Mouse (Mus musculus) neural tube, embryonic 14.5 days (tissue): Measurements from ENCODE around the gene Cygb. TPM values are rescaled to one million over a fixed set of nuclear protein-coding genes. Genes with fewer than 3 reads are reported as not detected.
A peak's percentile ranks its signal among the peaks of the same experiment; 100 is the strongest.

Experiments
- ATAC-seq: fragments of 200-750 bp; cut with Nextera tagmentation; 2 replicates; pipeline ENCODE4 v1.8.0; 2017; ENCODE audit warnings: low read depth, mild to moderate bottlenecking, moderate TSS enrichment, moderate library complexity
- H3K27ac ChIP-seq: fragments of 300-500 bp; sonication (generic); 2 replicates; pipeline ENCODE4 v1.5.1; 2014; ENCODE audit warnings: low read depth, mild to moderate bottlenecking, control low read depth, low read length, moderate library complexity, mixed read lengths
- H3K27me3 ChIP-seq: fragments of 300-500 bp; sonication (generic); 2 replicates; pipeline ENCODE4 v1.6.1; 2014; ENCODE audit warnings: low read length; ENCODE audit not compliant: control insufficient read depth, insufficient read depth
- H3K36me3 ChIP-seq: fragments of 300-500 bp; sonication (generic); 2 replicates; pipeline ENCODE4 v1.6.1; 2014; ENCODE audit warnings: low read length, mixed read lengths; ENCODE audit not compliant: control insufficient read depth, insufficient read depth
- H3K4me1 ChIP-seq: fragments of 300-500 bp; sonication (generic); 2 replicates; pipeline ENCODE4 v1.6.1; 2014; ENCODE audit warnings: low read length; ENCODE audit not compliant: control insufficient read depth, insufficient read depth
- H3K4me2 ChIP-seq: fragments of 300-500 bp; sonication (generic); 2 replicates; pipeline ENCODE4 v1.6.1; 2014; ENCODE audit warnings: mild to moderate bottlenecking, low read depth, low read length, control low read depth
- H3K4me3 ChIP-seq: fragments of 300-500 bp; sonication (generic); 2 replicates; pipeline ENCODE4 v1.5.1; 2014; ENCODE audit warnings: low read depth, low read length, control low read depth, mixed read lengths
- H3K9ac ChIP-seq: fragments of 300-500 bp; sonication (generic); replicated peaks from 2 replicates; pipeline ENCODE4 v1.6.1; 2014; ENCODE audit warnings: low read depth, mild to moderate bottlenecking, control low read depth, low read length, mixed read lengths
- H3K9me3 ChIP-seq: fragments of 300-500 bp; sonication (generic); 2 replicates; pipeline ENCODE4 v1.6.1; 2016; ENCODE audit warnings: low read length; ENCODE audit not compliant: control insufficient read depth
- WGBS: fragments of 180-500 bp; shearing (Covaris S2); extraction: QIAGEN DNeasy Blood & Tissue Kit; methylation state at CpG from one replicate; pipeline ENCODE4 v1.1.7; 2014; 5-methylcytosine and 5-hydroxymethylcytosine counted together
- polyA plus RNA-seq: library from polyadenylated mRNA; unstranded; fragments of >200 nt; fragmentation: Nextera tagmentation; extraction: Ambion mirVana; gene quantifications from 2 replicates; pipeline ENCODE4 v1.2.1, GENCODE M21; 2014

Gene Cygb
- polyA plus RNA-seq, 1 experiment from 2014 or later, result 29.1 TPM

- no peaks in the 10 kb centered on the region for H3K36me3 ChIP-seq
- H3K9ac ChIP-seq, result 0 out of 2 replicates have a peak overlapping the region, but pooled peaks have one; percentile 5
- ATAC-seq, result 0 out of 2 replicates have a peak, but pooled peaks have one; percentile 13
- H3K9me3 ChIP-seq, result no peaks in the 10 kb centered on the region
- 19% methylated on average over 29 of the region's 42 CpGs for WGBS
- no peak overlapping the region for H3K27ac ChIP-seq
- H3K4me1 ChIP-seq, result peaks cover 29% of the 10 kb centered on the region
- H3K4me3 ChIP-seq, result peak overlapping the region; percentile 33
- H3K27me3 ChIP-seq, result peaks cover 20% of the 10 kb centered on the region
- peak overlapping the region; percentile 61 for H3K4me2 ChIP-seq
These were observed 29.8 kb downstream of the Cygb start for GRCm38 (mm10) chr11:116624131-116624832.

- peaks cover 20% of the 10 kb centered on the region for H3K27me3 ChIP-seq
- 0 out of 2 replicates have a peak, but pooled peaks have one; percentile 18 for ATAC-seq
- no peaks in the 10 kb centered on the region for H3K9me3 ChIP-seq
- 5% methylated on average over 40 of the region's 40 CpGs for WGBS
- H3K27ac ChIP-seq, result no peak overlapping the region
- 0 out of 2 replicates have a peak overlapping the region, but pooled peaks have one; percentile 5 for H3K9ac ChIP-seq
- H3K4me2 ChIP-seq, result peak overlapping the region; percentile 61
- H3K36me3 ChIP-seq, result no peaks in the 10 kb centered on the region
- peaks cover 30% of the 10 kb centered on the region for H3K4me1 ChIP-seq
- H3K4me3 ChIP-seq, result peak overlapping the region; percentile 33
These were observed 30.6 kb downstream of the Cygb start for GRCm38 (mm10) chr11:116623281-116624124.

GRCm38 (mm10) chr11:116621258-116621704 lies 32.8 kb downstream of the Cygb start:
- Histone ChIP-seq H3K27ac (0 out of 2 replicates have a peak overlapping the region, but pooled peaks have one; percentile 16), H3K27me3 (peaks cover 20% of the 10 kb centered on the region), H3K4me1 (peaks cover 30% of the 10 kb centered on the region), H3K9ac (no peak overlapping the region), H3K36me3 (no peaks in the 10 kb centered on the region), H3K4me2 (no peak overlapping the region), H3K4me3 (no peak overlapping the region), H3K9me3 (no peaks in the 10 kb centered on the region)
- ATAC-seq, result no peak
- 49% methylated on average over 6 of the region's 6 CpGs for WGBS

- Histone ChIP-seq H3K4me3 (no peak overlapping the region), H3K4me1 (peaks cover 30% of the 10 kb centered on the region), H3K9ac (no peak overlapping the region), H3K9me3 (no peaks in the 10 kb centered on the region), H3K36me3 (no peaks in the 10 kb centered on the region), H3K27ac (0 out of 2 replicates have a peak overlapping the region, but pooled peaks have one; percentile 16), H3K4me2 (no peak overlapping the region), H3K27me3 (peaks cover 20% of the 10 kb centered on the region)
- 77% methylated on average over 10 of the region's 10 CpGs for WGBS
- ATAC-seq, result no peak
These were observed 33.4 kb downstream of the Cygb start for GRCm38 (mm10) chr11:116620559-116621253.

GRCm38 (mm10) chr11:116620073-116620472 lies 34.0 kb downstream of the Cygb start:
- Histone ChIP-seq H3K9me3 (no peaks in the 10 kb centered on the region), H3K4me1 (peaks cover 30% of the 10 kb centered on the region), H3K4me2 (no peak overlapping the region; the same call in 1 of the 2 replicates), H3K36me3 (no peaks in the 10 kb centered on the region), H3K4me3 (no peak overlapping the region), H3K27me3 (peaks cover 20% of the 10 kb centered on the region), H3K9ac (no peak overlapping the region), H3K27ac (no peak overlapping the region)
- no peak for ATAC-seq
- WGBS, result 35% methylated on average over 9 of the region's 9 CpGs

GRCm38 (mm10) chr11:116619561-116619960 lies 34.6 kb downstream of the Cygb start:
- peak overlapping the region; percentile 44; the same call in 1 of the 2 replicates for H3K27ac ChIP-seq
- peak overlapping the region; percentile 8; the same call in 1 of the 2 replicates for H3K4me2 ChIP-seq
- H3K9me3 ChIP-seq, result no peaks in the 10 kb centered on the region
- no peaks in the 10 kb centered on the region for H3K36me3 ChIP-seq
- no peak overlapping the region for H3K4me3 ChIP-seq
- peaks cover 30% of the 10 kb centered on the region for H3K4me1 ChIP-seq
- H3K27me3 ChIP-seq, result peaks cover 14% of the 10 kb centered on the region
- 0 out of 2 replicates have a peak, but pooled peaks have one; percentile 41 for ATAC-seq
- WGBS, result 26% methylated on average over 8 of the region's 8 CpGs
- no peak overlapping the region for H3K9ac ChIP-seq

GRCm38 (mm10) chr11:116619156-116619555 lies 35.0 kb downstream of the Cygb start:
- 63% methylated on average over 7 of the region's 7 CpGs for WGBS
- H3K27me3 ChIP-seq, result peaks cover 11% of the 10 kb centered on the region; the same call in 1 of the 2 replicates
- no peaks in the 10 kb centered on the region for H3K9me3 ChIP-seq
- ATAC-seq, result no peak
- H3K4me2 ChIP-seq, result peak overlapping the region; percentile 8; the same call in 1 of the 2 replicates
- H3K4me3 ChIP-seq, result no peak overlapping the region
- peaks cover 27% of the 10 kb centered on the region for H3K4me1 ChIP-seq
- no peak overlapping the region for H3K9ac ChIP-seq
- H3K27ac ChIP-seq, result peak overlapping the region; percentile 44; the same call in 1 of the 2 replicates
- H3K36me3 ChIP-seq, result no peaks in the 10 kb centered on the region

GRCm38 (mm10) chr11:116618666-116619065 lies 35.4 kb downstream of the Cygb start:
- Histone ChIP-seq H3K9me3 (no peaks in the 10 kb centered on the region), H3K9ac (no peak overlapping the region), H3K4me2 (no peak overlapping the region), H3K27ac (no peak overlapping the region), H3K27me3 (peaks cover 6% of the 10 kb centered on the region; the same call in 1 of the 2 replicates), H3K36me3 (no peaks in the 10 kb centered on the region), H3K4me3 (no peak overlapping the region), H3K4me1 (peaks cover 23% of the 10 kb centered on the region)
- no peak for ATAC-seq
- WGBS, result 88% methylated on average over 7 of the region's 7 CpGs
